Mouse (Mus musculus) spleen, adult 2 months (tissue): ENCODE measurements around the gene Spty2d1. TPM values are rescaled to one million over a fixed set of nuclear protein-coding genes. Genes with fewer than 3 reads are reported as not detected.

Experiments used
- DNase-seq, 2 experiments: peaks; one replicate each; pipeline versions ENCODE4 v3.0.0 to v3.0.0-alpha.2; 2012 to 2021; ENCODE audit warnings: low spot score in 2 of 2, low read depth in 1 of 2
- H3K27ac ChIP-seq: fragments of 200-500 bp; 2 replicates; pipeline ENCODE4 v1.5.1; 2012; ENCODE audit warnings: low read length, inconsistent platforms; ENCODE audit not compliant: insufficient read depth
- H3K27me3 ChIP-seq: fragments of 200-500 bp; 2 replicates; pipeline ENCODE4 v1.6.1; 2012; ENCODE audit warnings: mild to moderate bottlenecking, moderate library complexity, low read length, inconsistent platforms; ENCODE audit not compliant: control insufficient read depth, insufficient read depth
- H3K36me3 ChIP-seq: fragments of 200-500 bp; 2 replicates; pipeline ENCODE4 v1.6.1; 2012; ENCODE audit warnings: mild to moderate bottlenecking, low read length, inconsistent platforms; ENCODE audit not compliant: control insufficient read depth, insufficient read depth
- H3K4me1 ChIP-seq: fragments of 200-500 bp; 2 replicates; pipeline ENCODE4 v1.6.1; 2011; ENCODE audit warnings: inconsistent platforms; ENCODE audit not compliant: control insufficient read depth, insufficient read depth, insufficient read length
- H3K4me3 ChIP-seq: fragments of 200-500 bp; 2 replicates; pipeline ENCODE4 v1.5.1; 2011; ENCODE audit warnings: mild to moderate bottlenecking, inconsistent platforms; ENCODE audit not compliant: insufficient read depth, insufficient read length; ENCODE audit errors: extremely low read depth
- CTCF ChIP-seq: fragments of 200-500 bp; IDR thresholded peaks from 2 replicates; pipeline ENCODE4 v1.5.1; 2011; ENCODE audit warnings: mild to moderate bottlenecking, inconsistent platforms; ENCODE audit not compliant: insufficient read depth, insufficient read length, insufficient replicate concordance; ENCODE audit errors: extremely low read depth
- POLR2A ChIP-seq: fragments of 200-500 bp; IDR thresholded peaks from 2 replicates; pipeline ENCODE4 v1.6.1; 2011; ENCODE audit warnings: low read depth, low read length, inconsistent platforms
- WGBS: fragments of 180-500 bp; shearing (Covaris S2); methylation state at CpG from one replicate; pipeline ENCODE4 v1.1.7; 2018; 5-methylcytosine and 5-hydroxymethylcytosine counted together
- polyA plus RNA-seq: library from polyadenylated mRNA; depleted of rRNA; stranded (reverse); fragments of >200 nt; gene quantifications from 2 replicates; pipeline ENCODE4 v1.2.3, GENCODE M21; 2012

The Spty2d1 gene
- polyA plus RNA-seq, 1 experiment = 3.8 TPM

DNA sequence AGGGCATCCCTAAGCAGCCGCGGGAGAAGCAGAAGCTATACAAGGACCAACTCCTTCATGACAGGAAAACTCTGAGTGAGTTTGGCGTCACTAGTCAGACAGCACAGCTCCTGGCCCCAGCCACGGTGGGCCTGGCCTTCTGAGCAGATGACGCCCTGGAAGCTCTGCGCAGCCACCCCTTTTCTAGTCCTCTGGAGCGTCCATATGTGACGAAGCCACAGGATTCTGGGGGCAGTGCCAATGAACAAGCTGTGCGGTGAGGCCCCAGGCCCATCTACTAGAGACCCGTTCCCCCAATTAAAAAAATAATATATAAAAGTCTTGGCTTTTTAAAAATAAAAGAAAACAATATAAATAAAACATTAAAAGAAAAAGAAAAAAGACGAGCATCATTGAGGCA lies 32.8 kb downstream of the Spty2d1 start:
- no peaks in the 10 kb centered on the region for H3K36me3 ChIP-seq
- no peak overlapping the region for H3K4me3 ChIP-seq
- H3K4me1 ChIP-seq = no peaks in the 10 kb centered on the region
- H3K27me3 ChIP-seq = no peaks in the 10 kb centered on the region
- WGBS = 91% methylated on average over 11 of the region's 11 CpGs
- no peak for DNase-seq
- H3K27ac ChIP-seq = no peak overlapping the region
- TF ChIP-seq POLR2A = no peak
- no peak for TF ChIP-seq CTCF

DNA sequence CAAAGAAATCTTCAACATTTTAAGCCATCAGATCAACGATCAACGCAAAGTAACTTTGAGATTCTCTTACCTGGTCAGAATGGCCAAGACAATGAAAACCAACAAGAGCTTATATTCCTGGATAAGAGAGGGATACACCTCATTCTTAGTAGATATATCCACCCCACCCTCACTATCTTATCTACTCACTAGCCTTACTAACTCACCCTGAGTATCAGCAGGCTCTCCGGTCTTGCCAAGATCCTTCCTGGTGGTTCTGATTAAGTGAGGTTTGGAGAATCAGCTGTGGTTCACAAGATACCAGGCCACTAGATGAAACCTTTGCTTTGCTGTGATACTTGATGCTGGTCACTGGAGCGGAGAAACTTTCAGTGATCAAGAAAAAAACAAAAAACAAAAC lies 33.6 kb downstream of the Spty2d1 start:
- Histone ChIP-seq H3K27ac (no peak overlapping the region), H3K4me3 (no peak overlapping the region), H3K4me1 (no peaks in the 10 kb centered on the region), H3K27me3 (no peaks in the 10 kb centered on the region), H3K36me3 (no peaks in the 10 kb centered on the region)
- 92% methylated on average over 4 of the region's 4 CpGs for WGBS
- TF ChIP-seq CTCF = no peak
- TF ChIP-seq POLR2A = no peak
- no peak for DNase-seq

DNA sequence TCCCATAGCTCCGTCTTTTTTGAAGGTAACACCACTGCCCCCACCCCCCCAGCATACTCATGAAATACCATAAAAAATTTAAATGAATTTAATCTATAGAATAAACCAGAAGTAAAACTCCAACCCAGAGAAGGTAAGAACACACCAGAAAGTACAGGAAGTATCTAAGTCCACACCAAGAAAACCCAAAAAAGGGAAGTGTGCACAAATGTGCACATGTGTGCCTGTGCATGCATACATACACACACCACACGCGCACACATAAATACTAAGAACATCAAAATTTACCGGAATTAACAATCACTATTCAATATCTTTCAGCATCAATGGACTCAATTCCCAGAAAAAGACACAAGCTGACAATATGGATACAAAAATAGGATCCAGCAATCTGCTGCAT lies 38.3 kb downstream of the Spty2d1 start:
- Histone ChIP-seq H3K36me3 (no peaks in the 10 kb centered on the region), H3K27me3 (no peaks in the 10 kb centered on the region), H3K4me3 (no peak overlapping the region), H3K27ac (no peak overlapping the region), H3K4me1 (no peaks in the 10 kb centered on the region)
- no peak for TF ChIP-seq POLR2A
- no peak for TF ChIP-seq CTCF
- DNase-seq = no peak
- WGBS = 81% methylated on average over 4 of the region's 4 CpGs

DNA sequence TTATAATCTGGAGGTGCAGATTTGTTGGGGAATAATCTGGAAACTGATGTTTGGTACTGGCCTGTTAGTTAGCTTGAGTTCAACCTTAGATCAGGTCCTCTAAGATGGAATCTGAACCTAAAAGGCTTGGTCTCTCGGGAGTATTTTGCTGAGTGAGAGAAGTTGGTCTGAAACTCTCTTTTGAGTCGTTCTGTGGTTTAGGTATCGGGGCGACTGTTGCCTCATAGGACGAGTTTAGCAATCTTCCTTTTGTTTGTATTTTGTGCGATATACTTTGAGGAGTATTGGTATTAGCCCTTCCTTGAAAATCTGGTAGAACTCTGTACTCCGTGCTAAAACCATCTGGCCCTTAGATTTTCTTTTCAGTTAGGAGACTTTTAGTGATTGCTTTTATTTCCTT lies 44.1 kb downstream of the Spty2d1 start:
- WGBS = 39% methylated on average over 7 of the region's 7 CpGs
- TF ChIP-seq POLR2A (no peak), CTCF (no peak)
- Histone ChIP-seq H3K4me3 (no peak overlapping the region), H3K27ac (no peak overlapping the region), H3K36me3 (no peaks in the 10 kb centered on the region), H3K27me3 (no peaks in the 10 kb centered on the region), H3K4me1 (no peaks in the 10 kb centered on the region)
- no peak for DNase-seq

DNA sequence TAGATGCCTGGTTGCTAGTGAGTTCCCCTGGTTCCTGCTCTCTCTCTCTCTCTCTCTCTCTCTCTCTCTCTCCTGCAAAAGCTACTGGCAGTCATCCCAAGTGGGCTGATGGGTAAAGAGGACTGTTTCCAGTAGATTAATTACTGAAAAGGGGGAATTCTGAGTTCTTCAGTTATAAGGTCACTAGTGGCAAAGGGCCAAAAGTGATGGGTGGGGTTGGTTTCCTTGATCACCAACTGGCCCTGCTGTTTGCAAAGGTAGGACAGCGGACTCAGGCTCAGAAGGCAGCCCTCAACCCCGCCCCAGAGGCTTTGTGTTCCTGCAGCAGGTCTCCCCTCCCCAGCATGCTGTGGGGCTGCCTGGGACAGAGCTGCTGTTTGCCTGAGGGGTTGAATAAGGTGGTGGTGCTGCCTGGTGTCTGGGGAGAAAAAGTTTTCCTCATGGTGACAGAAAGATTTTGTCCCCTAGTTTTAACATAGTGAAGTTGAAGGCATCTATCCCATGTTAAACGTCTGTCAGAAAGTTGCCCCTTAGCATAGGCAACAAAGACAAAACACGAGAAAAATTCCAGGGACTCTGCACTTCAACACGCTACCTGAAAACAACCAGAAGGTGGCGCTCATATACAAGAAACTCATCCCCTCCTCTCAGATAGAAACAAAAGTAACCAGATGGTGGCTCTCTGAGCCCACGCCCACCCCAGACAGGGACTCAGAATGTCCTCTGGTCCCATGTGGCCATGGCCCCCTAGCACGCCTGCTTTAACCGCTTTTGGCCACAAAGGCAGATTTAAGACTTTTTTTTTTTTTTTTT lies 45.2 kb downstream of the Spty2d1 start:
- TF ChIP-seq CTCF (peak; percentile 62; the same call in 1 of the 2 replicates), POLR2A (no peak)
- no peaks in the 10 kb centered on the region for H3K36me3 ChIP-seq
- H3K4me1 ChIP-seq = no peaks in the 10 kb centered on the region
- WGBS = 3% methylated on average over 9 of the region's 9 CpGs
- no peak overlapping the region; the same call in 1 of the 2 replicates for H3K27ac ChIP-seq
- no peak overlapping the region for H3K4me3 ChIP-seq
- peak; percentile 51 to 60 for DNase-seq
- no peaks in the 10 kb centered on the region for H3K27me3 ChIP-seq

DNA sequence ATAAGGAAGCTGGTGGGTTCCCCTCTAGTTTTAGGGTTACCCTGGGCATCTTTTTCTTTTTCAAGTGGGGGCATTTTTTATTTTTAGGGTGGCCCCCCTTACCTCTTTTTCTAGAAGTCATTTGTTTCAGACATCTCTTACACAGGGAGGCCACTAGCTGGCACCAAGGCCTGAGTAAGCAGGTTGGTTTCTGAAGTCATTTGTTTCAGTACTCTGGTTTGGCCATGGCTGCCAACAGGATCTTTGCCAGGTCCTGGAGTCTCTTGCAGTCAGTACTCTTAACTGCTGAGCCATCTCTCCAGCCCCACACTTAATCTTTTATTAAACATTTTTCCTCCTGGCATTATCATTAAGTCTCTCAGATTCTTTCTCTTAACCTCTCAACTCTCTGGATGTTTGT lies 46.1 kb downstream of the Spty2d1 start:
- H3K27me3 ChIP-seq = no peaks in the 10 kb centered on the region
- TF ChIP-seq POLR2A (no peak), CTCF (no peak)
- H3K27ac ChIP-seq = no peak overlapping the region
- H3K4me1 ChIP-seq = no peaks in the 10 kb centered on the region; the same call in 1 of the 2 replicates
- H3K4me3 ChIP-seq = no peak overlapping the region
- DNase-seq = no peak
- H3K36me3 ChIP-seq = no peaks in the 10 kb centered on the region

DNA sequence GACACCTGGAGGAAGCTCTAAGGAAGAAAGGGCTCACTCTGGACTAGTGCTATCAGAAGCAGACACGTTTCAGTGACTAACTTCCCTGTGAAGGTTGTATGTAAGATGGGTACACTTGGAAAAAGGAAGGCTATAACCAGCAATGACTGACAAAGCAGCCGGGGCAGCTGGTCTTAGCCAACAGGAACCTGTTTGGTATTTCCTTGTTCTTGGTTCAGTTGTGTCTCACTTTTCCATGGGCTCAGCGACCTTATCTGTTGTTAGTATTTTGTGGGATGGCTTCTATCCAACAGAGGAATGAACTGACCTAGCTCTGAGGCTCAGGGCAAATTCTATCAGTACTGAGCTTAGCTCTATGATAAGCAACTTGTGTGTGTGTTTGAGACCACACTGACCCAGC lies 47.2 kb downstream of the Spty2d1 start:
- Histone ChIP-seq H3K27ac (no peak overlapping the region), H3K4me1 (no peaks in the 10 kb centered on the region; the same call in 1 of the 2 replicates), H3K27me3 (no peaks in the 10 kb centered on the region), H3K4me3 (no peak overlapping the region), H3K36me3 (no peaks in the 10 kb centered on the region)
- WGBS = 56% methylated on average over 3 of the region's 3 CpGs
- no peak for DNase-seq
- TF ChIP-seq POLR2A (no peak), CTCF (no peak)

DNA sequence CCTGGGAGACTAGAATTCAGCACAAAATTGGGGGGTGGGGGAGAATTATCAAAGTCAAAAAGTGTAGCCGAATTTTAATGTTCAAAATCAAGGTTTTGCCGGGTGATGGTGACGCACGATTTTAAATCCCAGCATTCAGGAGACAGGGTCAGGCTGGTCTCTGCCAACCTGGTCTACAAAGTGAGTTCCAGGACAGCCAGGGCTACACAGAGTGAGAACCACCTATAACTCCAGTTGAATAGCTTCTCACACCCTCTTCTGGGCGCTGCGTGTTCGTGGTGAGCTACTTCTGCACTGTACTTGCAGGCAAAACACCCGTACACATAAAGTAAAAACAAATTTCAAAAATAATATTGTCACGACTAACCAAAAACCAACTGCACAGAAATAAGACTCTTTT lies 49.4 kb downstream of the Spty2d1 start:
- Histone ChIP-seq H3K27me3 (no peaks in the 10 kb centered on the region), H3K4me1 (no peaks in the 10 kb centered on the region; the same call in 1 of the 2 replicates), H3K4me3 (peak overlapping the region; percentile 85; the same call in 1 of the 2 replicates), H3K27ac (no peak overlapping the region), H3K36me3 (no peaks in the 10 kb centered on the region)
- TF ChIP-seq CTCF = no peak
- no peak for TF ChIP-seq POLR2A
- no peak for DNase-seq
- WGBS = 13% methylated on average over 9 of the region's 9 CpGs
